Mouse (Mus musculus): Measurements from ENCODE around the gene Plekhg4. TPM values are rescaled to one million over a fixed set of nuclear protein-coding genes. Genes with fewer than 3 reads are reported as not detected.

Plekhg4 gene
- polyA plus RNA-seq (2012; ENCODE audit: insufficient read depth, insufficient read length, missing spikeins), result 0.24 TPM in 1 of 2 replicates, not detected in the other

GRCm38 (mm10) chr8:105373032-105373431, at the start of gene Plekhg4:
Gene Plekhg4, plus strand, starts transcription at chr8:105373274.
- Histone ChIP-seq H3K27ac (ENCODE audit: insufficient read depth, low read depth, low read length) (no peak within 1 kb of the TSS), H3K4me3 (ENCODE audit: insufficient read depth, low read length) (no peak within 1 kb of the TSS), H3K4me1 (ENCODE audit: control insufficient read depth, insufficient read depth, low read length) (0 out of 2 replicates have a peak, but pooled peaks cover 2% of the 10 kb centered on the region)
- TF ChIP-seq CTCF (IDR thresholded peaks at IDR 0.05; ENCODE audit: low read depth, low read length) (no peak), POLR2A (IDR thresholded peaks at IDR 0.05; ENCODE audit: borderline replicate concordance, low read depth, low read length) (no peak)

GRCm38 (mm10) chr8:105325641-105326093, 47.4 kb upstream of the Plekhg4 start:
- Histone ChIP-seq H3K4me3 (ENCODE audit: insufficient read depth, low read length) (peak overlapping the region; percentile 75), H3K27ac (ENCODE audit: insufficient read depth, low read depth, low read length) (peak overlapping the region; percentile 29), H3K4me1 (ENCODE audit: control insufficient read depth, insufficient read depth, low read length) (peaks cover 12% of the 10 kb centered on the region)
- no peak for TF ChIP-seq POLR2A (IDR thresholded peaks at IDR 0.05; ENCODE audit: borderline replicate concordance, low read depth, low read length)
- TF ChIP-seq CTCF (IDR thresholded peaks at IDR 0.05; ENCODE audit: low read depth, low read length), result no peak

DNA sequence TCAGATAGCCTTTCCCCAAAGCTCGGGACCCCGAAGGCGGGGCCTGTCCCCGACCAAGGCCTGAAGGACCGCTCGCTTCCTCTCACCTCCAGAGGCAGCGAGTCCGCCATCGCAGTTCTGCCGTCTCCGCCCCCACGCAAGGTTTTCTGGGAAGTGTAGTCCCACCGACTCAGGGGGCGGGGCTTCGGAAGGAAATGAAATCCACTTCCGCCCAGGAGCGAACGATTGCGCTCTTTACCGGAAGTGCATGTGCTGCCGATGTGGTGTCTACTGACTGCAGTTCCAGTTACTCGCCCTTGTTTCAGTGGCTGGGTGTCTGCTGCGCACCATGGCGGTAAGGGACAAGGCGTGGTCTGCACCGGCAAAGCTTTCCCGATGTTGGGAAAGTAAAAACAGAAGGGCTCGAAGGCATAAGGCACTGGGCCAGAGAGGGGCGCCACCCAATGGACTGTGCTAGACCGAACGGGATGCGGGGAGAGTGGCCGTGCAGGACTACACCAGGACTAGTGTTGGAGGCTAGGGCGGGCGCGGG, 46.9 kb upstream of the Plekhg4 start, which contains the start of the genes Lrrc29 and Tmem208:
Lrrc29 (minus strand) TSS at position 138 of the 532 bp plus-strand sequence.
Tmem208 (plus strand) TSS at position 214 of the 532 bp plus-strand sequence.
- Histone ChIP-seq H3K27ac (ENCODE audit: insufficient read depth, low read depth, low read length) (peak within 1 kb of the TSS; percentile 77), H3K4me3 (ENCODE audit: insufficient read depth, low read length) (peak within 1 kb of the TSS; percentile 75), H3K4me1 (ENCODE audit: control insufficient read depth, insufficient read depth, low read length) (peaks cover 12% of the 10 kb centered on the region)
- peak; percentile 26 for TF ChIP-seq POLR2A (IDR thresholded peaks at IDR 0.05; ENCODE audit: borderline replicate concordance, low read depth, low read length)
- TF ChIP-seq CTCF (IDR thresholded peaks at IDR 0.05; ENCODE audit: low read depth, low read length), result peak; percentile 52

DNA sequence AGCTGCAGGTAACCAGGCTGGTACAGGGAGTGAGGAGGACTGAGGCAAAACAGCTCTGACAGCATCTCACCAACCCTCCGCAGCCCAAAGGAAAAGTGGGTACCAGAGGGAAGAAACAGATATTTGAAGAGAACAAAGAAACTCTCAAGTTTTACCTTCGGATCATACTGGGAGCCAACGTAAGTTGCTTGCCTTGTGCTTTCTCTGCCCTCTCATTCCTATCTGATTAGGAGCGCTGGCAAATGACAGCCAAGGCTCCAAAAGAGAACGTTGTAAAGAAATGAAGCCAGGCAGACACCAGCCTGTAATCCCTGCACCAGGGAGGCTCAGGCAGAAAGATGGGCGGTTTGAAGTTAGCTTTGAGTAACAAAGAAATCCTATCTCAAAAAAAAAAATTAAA, 46.1 kb upstream of the Plekhg4 start:
- TF ChIP-seq POLR2A (IDR thresholded peaks at IDR 0.05; ENCODE audit: borderline replicate concordance, low read depth, low read length), result no peak
- no peak for TF ChIP-seq CTCF (IDR thresholded peaks at IDR 0.05; ENCODE audit: low read depth, low read length)
- H3K27ac ChIP-seq (ENCODE audit: insufficient read depth, low read depth, low read length), result peak overlapping the region; percentile 77
- H3K4me3 ChIP-seq (ENCODE audit: insufficient read depth, low read length), result peak overlapping the region; percentile 75
- H3K4me1 ChIP-seq (ENCODE audit: control insufficient read depth, insufficient read depth, low read length), result peaks cover 12% of the 10 kb centered on the region

DNA sequence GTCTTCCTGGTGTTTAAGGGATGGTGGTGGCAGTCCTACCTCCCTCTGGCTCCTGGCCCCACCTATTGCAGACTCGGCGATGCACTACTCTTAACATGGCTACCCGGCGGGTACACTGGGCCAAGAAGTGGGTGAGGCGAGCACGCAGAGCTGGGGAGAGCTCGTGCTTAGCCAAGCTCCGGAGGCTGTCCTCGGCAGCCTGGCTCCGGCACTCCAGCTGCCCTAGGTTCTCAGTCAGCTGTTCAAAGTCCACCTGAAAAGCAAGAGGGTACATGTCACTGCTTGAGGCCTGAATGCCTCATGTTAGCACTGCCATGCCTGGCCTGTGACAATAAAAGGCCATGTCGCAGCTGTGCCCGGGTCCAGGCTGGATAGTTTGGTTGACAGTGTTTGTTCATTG, 42.7 kb upstream of the Plekhg4 start:
- H3K4me1 ChIP-seq (ENCODE audit: control insufficient read depth, insufficient read depth, low read length), result peaks cover 6% of the 10 kb centered on the region
- TF ChIP-seq POLR2A (IDR thresholded peaks at IDR 0.05; ENCODE audit: borderline replicate concordance, low read depth, low read length) (no peak), CTCF (IDR thresholded peaks at IDR 0.05; ENCODE audit: low read depth, low read length) (no peak)
- H3K4me3 ChIP-seq (ENCODE audit: insufficient read depth, low read length), result no peak overlapping the region
- H3K27ac ChIP-seq (ENCODE audit: insufficient read depth, low read depth, low read length), result no peak overlapping the region

- H3K27ac ChIP-seq (ENCODE audit: insufficient read depth, low read depth, low read length), result no peak overlapping the region
- peaks cover 4% of the 10 kb centered on the region for H3K4me1 ChIP-seq (ENCODE audit: control insufficient read depth, insufficient read depth, low read length)
- TF ChIP-seq POLR2A (IDR thresholded peaks at IDR 0.05; ENCODE audit: borderline replicate concordance, low read depth, low read length) (no peak), CTCF (IDR thresholded peaks at IDR 0.05; ENCODE audit: low read depth, low read length) (no peak)
- no peak overlapping the region for H3K4me3 ChIP-seq (ENCODE audit: insufficient read depth, low read length)
These were observed 41.6 kb upstream of the Plekhg4 start for GRCm38 (mm10) chr8:105331469-105331868.

GRCm38 (mm10) chr8:105331931-105332330, 41.1 kb upstream of the Plekhg4 start:
- TF ChIP-seq CTCF (IDR thresholded peaks at IDR 0.05; ENCODE audit: low read depth, low read length) (no peak), POLR2A (IDR thresholded peaks at IDR 0.05; ENCODE audit: borderline replicate concordance, low read depth, low read length) (no peak)
- Histone ChIP-seq H3K4me3 (ENCODE audit: insufficient read depth, low read length) (no peak overlapping the region), H3K4me1 (ENCODE audit: control insufficient read depth, insufficient read depth, low read length) (peaks cover 4% of the 10 kb centered on the region), H3K27ac (ENCODE audit: insufficient read depth, low read depth, low read length) (no peak overlapping the region)

DNA sequence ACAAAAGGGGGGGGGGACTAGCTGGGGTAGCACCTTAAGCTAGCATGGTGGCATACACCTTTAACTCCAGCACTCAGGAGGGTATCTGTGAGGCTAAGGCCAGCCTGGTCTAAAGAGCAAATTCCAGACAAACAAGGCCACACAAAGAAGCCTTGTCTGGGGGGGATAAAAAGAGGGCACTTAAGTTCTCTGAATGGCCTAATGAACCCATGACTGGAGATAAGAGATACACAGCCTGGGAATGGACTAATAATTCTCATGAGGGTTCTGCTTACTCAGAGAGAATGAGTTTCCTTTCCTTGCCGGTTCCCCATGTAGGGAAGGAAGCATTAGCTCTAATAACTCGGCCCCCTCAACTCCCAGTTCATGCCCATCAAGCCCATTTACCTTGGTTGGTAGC, 40.6 kb upstream of the Plekhg4 start:
- TF ChIP-seq POLR2A (IDR thresholded peaks at IDR 0.05; ENCODE audit: borderline replicate concordance, low read depth, low read length) (no peak), CTCF (IDR thresholded peaks at IDR 0.05; ENCODE audit: low read depth, low read length) (no peak)
- no peak overlapping the region for H3K27ac ChIP-seq (ENCODE audit: insufficient read depth, low read depth, low read length)
- H3K4me3 ChIP-seq (ENCODE audit: insufficient read depth, low read length), result no peak overlapping the region
- H3K4me1 ChIP-seq (ENCODE audit: control insufficient read depth, insufficient read depth, low read length), result peaks cover under 1% of the 10 kb centered on the region

- Histone ChIP-seq H3K4me3 (ENCODE audit: insufficient read depth, low read length) (no peak overlapping the region), H3K4me1 (ENCODE audit: control insufficient read depth, insufficient read depth, low read length) (peaks cover 29% of the 10 kb centered on the region), H3K27ac (ENCODE audit: insufficient read depth, low read depth, low read length) (no peak overlapping the region)
- no peak for TF ChIP-seq CTCF (IDR thresholded peaks at IDR 0.05; ENCODE audit: low read depth, low read length)
- no peak for TF ChIP-seq POLR2A (IDR thresholded peaks at IDR 0.05; ENCODE audit: borderline replicate concordance, low read depth, low read length)
These were observed 36.5 kb upstream of the Plekhg4 start for GRCm38 (mm10) chr8:105336373-105337130.

DNA sequence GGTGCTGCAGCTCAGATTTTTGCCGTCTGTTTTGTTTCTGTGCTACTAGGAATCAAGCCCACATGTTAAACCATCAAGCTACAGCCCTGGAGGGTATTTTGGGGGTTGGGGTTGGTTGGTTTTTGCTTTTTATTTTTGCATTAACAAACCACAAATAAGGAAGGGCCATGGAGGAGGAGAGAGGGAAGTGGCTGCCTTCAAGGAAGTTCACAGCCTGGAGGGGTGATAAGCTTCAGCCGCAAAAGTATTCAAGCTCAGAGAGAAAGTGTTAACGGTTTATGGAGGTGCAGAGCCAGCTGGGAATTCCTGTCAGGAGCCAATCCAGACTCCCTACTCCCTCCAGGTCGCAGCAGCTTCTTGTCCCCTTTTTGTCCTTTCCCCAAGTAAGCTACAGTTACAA, 34.1 kb upstream of the Plekhg4 start:
- Histone ChIP-seq H3K27ac (ENCODE audit: insufficient read depth, low read depth, low read length) (peak overlapping the region; percentile 78), H3K4me3 (ENCODE audit: insufficient read depth, low read length) (peak overlapping the region; percentile 35; the same call in 1 of the 2 replicates), H3K4me1 (ENCODE audit: control insufficient read depth, insufficient read depth, low read length) (peaks cover 37% of the 10 kb centered on the region)
- TF ChIP-seq CTCF (IDR thresholded peaks at IDR 0.05; ENCODE audit: low read depth, low read length), result no peak
- no peak for TF ChIP-seq POLR2A (IDR thresholded peaks at IDR 0.05; ENCODE audit: borderline replicate concordance, low read depth, low read length)
